Mouse (Mus musculus) heart, embryonic 16.5 days (tissue): ENCODE measurements around the gene Rnft1. TPM values are rescaled to one million over a fixed set of nuclear protein-coding genes. Genes with fewer than 3 reads are reported as not detected.
"Not testable (repeated sequence)": the region's sequence is repeated elsewhere in the genome, so short reads cannot be mapped to it uniquely, and the experiment has no call there.

Experiments
- ATAC-seq: fragments of 200-750 bp; cut with Nextera tagmentation; replicated peaks from 2 replicates; pipeline ENCODE4 v1.8.0; 2017; ENCODE audit warnings: moderate number of reproducible peaks; ENCODE audit not compliant: insufficient read depth, low FRiP score; ENCODE audit errors: extremely low read depth
- H3K27ac ChIP-seq: fragments of 300-500 bp; sonication (generic); 2 replicates; pipeline ENCODE4 v1.5.1; 2014; ENCODE audit warnings: mild to moderate bottlenecking, low read length, control low read depth, moderate library complexity
- H3K27me3 ChIP-seq: fragments of 300-500 bp; sonication (generic); 2 replicates; pipeline ENCODE4 v1.6.1; 2014; ENCODE audit warnings: low read length, mixed read lengths; ENCODE audit not compliant: control insufficient read depth, insufficient read depth
- H3K36me3 ChIP-seq: fragments of 300-500 bp; sonication (generic); 2 replicates; pipeline ENCODE4 v1.6.1; 2014; ENCODE audit not compliant: control insufficient read depth, insufficient read depth
- H3K4me1 ChIP-seq: fragments of 300-500 bp; sonication (generic); 2 replicates; pipeline ENCODE4 v1.6.1; 2014; ENCODE audit warnings: low read length, mixed read lengths; ENCODE audit not compliant: control insufficient read depth, insufficient read depth
- H3K4me2 ChIP-seq: fragments of 300-500 bp; sonication (generic); 2 replicates; pipeline ENCODE4 v1.6.1; 2014; ENCODE audit warnings: low read depth, mild to moderate bottlenecking, control low read depth, low read length
- H3K4me3 ChIP-seq: fragments of 300-500 bp; sonication (generic); 2 replicates; pipeline ENCODE4 v1.5.1; 2014; ENCODE audit warnings: mild to moderate bottlenecking, control low read depth, low read length
- H3K9ac ChIP-seq: fragments of 300-500 bp; sonication (generic); 2 replicates; pipeline ENCODE4 v1.6.1; 2014; ENCODE audit warnings: low read length, control low read depth
- H3K9me3 ChIP-seq: fragments of 300-500 bp; sonication (generic); replicated peaks from 2 replicates; pipeline ENCODE4 v1.6.1; 2016; ENCODE audit warnings: low read length; ENCODE audit not compliant: control insufficient read depth
- WGBS: fragments of 180-500 bp; shearing (Covaris S2); extraction: QIAGEN DNeasy Blood & Tissue Kit; methylation state at CpG from one replicate; pipeline ENCODE4 v1.1.7; 2014; 5-methylcytosine and 5-hydroxymethylcytosine counted together
- polyA plus RNA-seq: library from polyadenylated mRNA; unstranded; fragments of >200 nt; fragmentation: Nextera tagmentation; extraction: Ambion mirVana; gene quantifications from 2 replicates; pipeline ENCODE4 v1.2.1, GENCODE M21; 2015

The Rnft1 gene
- polyA plus RNA-seq, 1 experiment from 2014 or later = 50.3 TPM

DNA sequence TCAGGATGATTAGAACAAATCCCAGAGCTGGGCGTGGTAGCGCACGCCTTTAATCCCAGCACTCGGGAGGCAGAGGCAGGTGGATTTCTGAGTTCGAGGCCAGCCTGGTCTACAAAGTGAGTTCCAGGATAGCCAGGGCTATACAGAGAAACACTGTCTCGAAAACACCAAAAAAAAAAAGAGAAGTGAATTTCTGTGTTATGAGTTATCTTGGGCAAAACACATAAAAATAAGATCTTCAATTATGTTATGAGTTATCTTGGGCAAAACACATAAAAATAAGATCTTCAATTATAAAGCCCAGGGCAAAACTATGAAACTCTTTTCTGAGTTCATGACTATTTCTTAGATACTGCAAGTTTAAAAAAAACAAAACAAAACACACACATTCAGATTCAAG is 48.8 kb downstream of the Rnft1 start:
- H3K27ac ChIP-seq, H3K9me3 ChIP-seq, H3K4me3 ChIP-seq, H3K9ac ChIP-seq, H3K4me1 ChIP-seq, H3K27me3 ChIP-seq, ATAC-seq, H3K4me2 ChIP-seq: not testable (repeated sequence)
- 90% methylated on average over 6 of the region's 6 CpGs for WGBS
- H3K36me3 ChIP-seq = peaks cover 24% of the 10 kb centered on the region

GRCm38 (mm10) chr11:86534201-86534910 is 49.9 kb downstream of the Rnft1 start:
- Histone ChIP-seq H3K9ac (no peak overlapping the region), H3K4me2 (no peak overlapping the region), H3K27ac (no peak overlapping the region), H3K9me3 (no peaks in the 10 kb centered on the region), H3K4me1 (no peaks in the 10 kb centered on the region), H3K27me3 (no peaks in the 10 kb centered on the region), H3K4me3 (no peak overlapping the region), H3K36me3 (peaks cover 21% of the 10 kb centered on the region)
- WGBS = 86% methylated on average over 5 of the region's 5 CpGs
- no peak for ATAC-seq

DNA sequence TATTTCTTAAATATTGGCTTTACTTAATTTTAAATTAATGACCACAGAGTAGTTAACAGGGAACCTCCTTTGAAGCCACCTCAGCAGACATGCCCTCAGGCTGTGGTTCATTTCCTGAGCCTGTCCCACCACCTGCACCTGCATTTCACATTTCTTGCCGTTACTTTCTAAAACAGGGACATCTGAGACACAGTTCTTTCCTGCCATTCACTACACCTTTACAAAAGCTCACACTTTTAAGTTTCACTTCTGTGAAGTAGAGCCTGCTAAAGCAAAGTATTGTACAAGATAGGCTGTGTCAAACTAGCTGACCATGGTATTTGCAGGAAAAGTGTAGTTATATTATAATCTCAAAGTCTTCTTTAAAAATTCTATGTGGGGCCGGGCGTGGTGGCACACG is 54.3 kb downstream of the Rnft1 start:
- ATAC-seq = no peak
- H3K36me3 ChIP-seq = peaks cover 5% of the 10 kb centered on the region; the same call in 1 of the 2 replicates
- no peak overlapping the region for H3K27ac ChIP-seq
- no peaks in the 10 kb centered on the region for H3K27me3 ChIP-seq
- H3K9me3 ChIP-seq = no peaks in the 10 kb centered on the region
- no peak overlapping the region for H3K4me2 ChIP-seq
- H3K4me1 ChIP-seq = peaks cover 23% of the 10 kb centered on the region
- 87% methylated on average over 4 of the region's 4 CpGs for WGBS
- H3K4me3 ChIP-seq = no peak overlapping the region
- no peak overlapping the region for H3K9ac ChIP-seq

DNA sequence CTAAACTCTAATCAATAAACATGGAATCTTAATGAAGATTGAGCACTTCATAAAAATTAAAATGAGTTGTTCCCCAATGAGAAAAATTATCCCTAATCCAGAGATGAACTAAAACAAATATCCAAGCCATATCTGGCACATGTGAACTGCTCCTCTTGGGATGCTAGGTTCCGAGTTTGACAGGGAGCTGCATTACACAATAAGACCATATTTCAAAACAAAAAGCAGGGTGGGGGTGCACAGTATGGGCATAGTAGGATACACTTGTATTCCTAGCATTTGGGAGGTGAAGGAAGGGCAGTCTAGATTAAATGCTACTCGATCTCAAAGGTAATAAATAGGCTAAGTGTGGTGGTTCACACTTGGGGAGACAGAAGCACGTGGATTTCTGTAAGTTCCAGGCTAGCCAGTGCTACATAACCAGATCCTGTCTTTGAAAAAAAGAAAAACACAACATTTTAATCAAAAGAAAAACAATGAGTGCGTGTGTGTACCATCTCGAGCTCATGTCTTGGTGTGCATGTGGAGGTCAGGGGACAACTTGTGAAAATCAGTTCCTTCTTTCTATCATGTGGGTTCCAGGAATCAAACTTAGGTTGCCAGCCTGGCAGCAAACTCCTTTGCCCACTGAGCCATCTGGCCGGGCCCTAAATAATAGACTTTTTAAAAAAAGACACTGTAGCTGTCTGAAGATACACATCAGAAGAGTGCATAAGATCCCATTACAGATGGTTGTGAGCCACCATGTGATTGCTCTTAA is 55.4 kb downstream of the Rnft1 start:
- ATAC-seq = no peak
- Histone ChIP-seq H3K9me3 (no peaks in the 10 kb centered on the region), H3K9ac (no peak overlapping the region), H3K27me3 (no peaks in the 10 kb centered on the region), H3K4me3 (no peak overlapping the region), H3K36me3 (peaks cover 4% of the 10 kb centered on the region; the same call in 1 of the 2 replicates), H3K27ac (no peak overlapping the region), H3K4me2 (no peak overlapping the region), H3K4me1 (peaks cover 23% of the 10 kb centered on the region)
- 74% methylated on average over 6 of the region's 6 CpGs for WGBS

DNA sequence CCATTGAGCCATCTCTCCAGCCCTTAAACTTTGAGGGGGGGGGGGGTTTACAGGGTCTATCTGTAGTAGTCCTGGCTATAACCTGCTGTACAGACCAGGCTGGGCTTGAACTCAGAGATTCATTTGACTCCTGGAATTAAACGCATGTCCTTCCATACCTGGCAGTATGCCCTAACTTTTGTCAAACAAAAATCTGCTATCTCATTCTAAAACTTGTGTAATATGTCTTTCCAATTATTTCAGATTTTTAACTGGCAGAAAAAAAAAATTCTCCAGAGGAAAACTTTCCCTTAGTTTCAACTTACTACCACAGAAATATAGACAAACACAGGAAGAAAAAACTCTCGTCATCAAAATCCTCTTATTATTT is 56.0 kb downstream of the Rnft1 start:
- H3K27ac ChIP-seq = no peak overlapping the region
- no peak for ATAC-seq
- no peak overlapping the region for H3K9ac ChIP-seq
- WGBS = 80% methylated on average over 2 of the region's 2 CpGs
- no peak overlapping the region for H3K4me3 ChIP-seq
- H3K4me1 ChIP-seq = peaks cover 24% of the 10 kb centered on the region
- H3K9me3 ChIP-seq = no peaks in the 10 kb centered on the region
- no peak overlapping the region for H3K4me2 ChIP-seq
- no peaks in the 10 kb centered on the region for H3K27me3 ChIP-seq
- peaks cover 4% of the 10 kb centered on the region; the same call in 1 of the 2 replicates for H3K36me3 ChIP-seq

- Histone ChIP-seq H3K4me1 (peaks cover 31% of the 10 kb centered on the region), H3K27ac (0 out of 2 replicates have a peak overlapping the region, but pooled peaks have one; percentile 40), H3K36me3 (peaks cover 3% of the 10 kb centered on the region; the same call in 1 of the 2 replicates), H3K4me3 (no peak overlapping the region), H3K9me3 (no peaks in the 10 kb centered on the region), H3K4me2 (peak overlapping the region; percentile 66), H3K27me3 (no peaks in the 10 kb centered on the region), H3K9ac (peak overlapping the region; percentile 11; the same call in 1 of the 2 replicates)
- no peak for ATAC-seq
- 70% methylated on average over 1 of the region's 1 CpGs for WGBS
Observed at GRCm38 (mm10) chr11:86542851-86543250, 58.4 kb downstream of the Rnft1 start.

- ATAC-seq = peak; percentile 67
- peaks cover 34% of the 10 kb centered on the region for H3K4me1 ChIP-seq
Observed at GRCm38 (mm10) chr11:86543960-86544638, 59.6 kb downstream of the Rnft1 start.

DNA sequence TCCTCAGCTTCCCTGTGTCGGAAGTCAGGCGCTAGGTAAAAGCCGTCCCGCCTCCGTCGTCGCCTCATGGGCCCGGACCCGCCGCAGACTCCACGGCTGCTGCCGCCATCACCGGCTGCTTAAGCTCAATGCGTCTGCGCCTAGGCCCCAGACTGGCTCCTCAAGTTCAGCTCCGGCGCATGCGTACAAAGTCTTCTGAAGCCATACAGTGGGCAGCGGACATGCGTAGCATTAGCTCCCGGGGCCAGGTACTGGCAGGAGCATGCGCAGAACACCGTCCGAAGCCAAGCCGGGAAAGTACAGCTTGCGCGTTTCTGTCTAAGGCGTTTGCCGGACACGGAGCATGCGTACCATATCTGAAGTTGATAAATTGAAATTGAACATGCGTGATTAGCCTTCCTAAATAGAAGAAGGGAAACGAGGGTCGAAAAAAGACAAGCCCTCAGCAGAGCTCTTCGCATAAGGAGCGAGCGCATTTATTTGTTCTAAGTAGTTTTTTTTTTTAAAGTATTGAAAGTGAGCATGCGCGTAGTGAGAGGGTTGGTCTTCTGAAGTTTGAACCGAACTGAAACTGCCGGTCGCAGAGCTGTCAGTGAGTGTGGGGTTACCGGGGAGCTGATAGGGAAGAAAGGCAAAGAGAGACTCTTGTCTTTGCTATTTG is 60.3 kb downstream of the Rnft1 start, which contains the start of the genes Rps6kb1 and Tubd1:
Gene Rps6kb1, minus strand, starts transcription at position 167 of the 661 bp plus-strand sequence.
Gene Tubd1, plus strand, starts transcription at position 353 of the 661 bp plus-strand sequence.
- Histone ChIP-seq H3K9me3 (no peaks in the 10 kb centered on the region), H3K27me3 (no peaks in the 10 kb centered on the region), H3K36me3 (peaks cover 9% of the 10 kb centered on the region), H3K9ac (peak within 1 kb of the TSS; percentile 95), H3K4me2 (peak within 1 kb of the TSS; percentile 72), H3K27ac (peak within 1 kb of the TSS; percentile 92), H3K4me1 (peaks cover 33% of the 10 kb centered on the region), H3K4me3 (peak within 1 kb of the TSS; percentile 79)
- under 1% methylated on average over 43 of the region's 43 CpGs for WGBS
- ATAC-seq = peak; percentile 97

More at GRCm38 (mm10) chr11:86543960-86544638, 59.6 kb downstream of the Rnft1 start:
- H3K4me2 ChIP-seq = peak overlapping the region; percentile 66
- peak overlapping the region; percentile 92 for H3K27ac ChIP-seq
- peak overlapping the region; percentile 95 for H3K9ac ChIP-seq
- peaks cover 3% of the 10 kb centered on the region for H3K36me3 ChIP-seq
- H3K27me3 ChIP-seq = no peaks in the 10 kb centered on the region
- H3K9me3 ChIP-seq = no peaks in the 10 kb centered on the region
- under 1% methylated on average over 47 of the region's 50 CpGs for WGBS
- H3K4me3 ChIP-seq = peak overlapping the region; percentile 79
